Mouse (Mus musculus) lung, postnatal 0 days (tissue): ENCODE data around the gene Dock9.

Experiments
- CTCF ChIP-seq: IDR thresholded peaks from 2 replicates; pipeline ENCODE4 v1.5.1; 2016; ENCODE audit warnings: antibody characterized with exemption, mild to moderate bottlenecking
- EP300 ChIP-seq: IDR thresholded peaks from 2 replicates; pipeline ENCODE4 v1.6.1; 2016; ENCODE audit warnings: antibody characterized with exemption, mild to moderate bottlenecking, control low read depth

GRCm38 (mm10) chr14:121719638-121720601 lies 77.7 kb downstream of the Dock9 start:
- no peak for TF ChIP-seq CTCF
- TF ChIP-seq EP300: peak; percentile 92
